Mouse (Mus musculus): ENCODE data around the gene Cnep1r1. TPM values are rescaled to one million over a fixed set of nuclear protein-coding genes. Genes with fewer than 3 reads are reported as not detected.
A peak's percentile ranks its signal among the peaks of the same experiment; 100 is the strongest.

The Cnep1r1 gene
- total RNA-seq (2014; fragmentation: Nextera tagmentation): 42.8 and 61.3 TPM in 2 replicates
- total RNA-seq (2017): 16.0 and 16.6 TPM in 2 replicates

GRCm38 (mm10) chr8:88118456-88119036 is at the start of gene Cnep1r1:
TSS of gene Cnep1r1 (plus strand) at chr8:88118769.
- ATAC-seq (replicated peaks; ENCODE audit: low FRiP score, low TSS enrichment, poor library complexity, severe bottlenecking): peak; percentile 99

GRCm38 (mm10) chr8:88082183-88082582 is 36.4 kb upstream of the Cnep1r1 start:
- ATAC-seq (replicated peaks; ENCODE audit: low FRiP score, low TSS enrichment, poor library complexity, severe bottlenecking): no peak

GRCm38 (mm10) chr8:88088006-88088405 is 30.6 kb upstream of the Cnep1r1 start:
- ATAC-seq (replicated peaks; ENCODE audit: low FRiP score, low TSS enrichment, poor library complexity, severe bottlenecking): no peak

- no peak for ATAC-seq (replicated peaks; ENCODE audit: low FRiP score, low TSS enrichment, poor library complexity, severe bottlenecking)
Observed at GRCm38 (mm10) chr8:88091661-88092060, 26.9 kb upstream of the Cnep1r1 start.

- no peak for ATAC-seq (replicated peaks; ENCODE audit: low FRiP score, low TSS enrichment, poor library complexity, severe bottlenecking)
Observed at GRCm38 (mm10) chr8:88093367-88093766, 25.2 kb upstream of the Cnep1r1 start.

GRCm38 (mm10) chr8:88098856-88099255 is 19.7 kb upstream of the Cnep1r1 start:
- no peak for ATAC-seq (replicated peaks; ENCODE audit: low FRiP score, low TSS enrichment, poor library complexity, severe bottlenecking)

GRCm38 (mm10) chr8:88099526-88099925 is 19.0 kb upstream of the Cnep1r1 start:
- peak; percentile 82 for ATAC-seq (replicated peaks; ENCODE audit: low FRiP score, low TSS enrichment, poor library complexity, severe bottlenecking)

- ATAC-seq (replicated peaks; ENCODE audit: low FRiP score, low TSS enrichment, poor library complexity, severe bottlenecking): no peak
Observed at GRCm38 (mm10) chr8:88109241-88109640, 9.3 kb upstream of the Cnep1r1 start.

GRCm38 (mm10) chr8:88119076-88119475 is 507 bp downstream of the Cnep1r1 start:
- peak; percentile 64 for ATAC-seq (replicated peaks; ENCODE audit: low FRiP score, low TSS enrichment, poor library complexity, severe bottlenecking)

- peak; percentile 75 for ATAC-seq (replicated peaks; ENCODE audit: low FRiP score, low TSS enrichment, poor library complexity, severe bottlenecking)
Observed at GRCm38 (mm10) chr8:88124850-88125249, 6.3 kb downstream of the Cnep1r1 start.

- ATAC-seq (replicated peaks; ENCODE audit: low FRiP score, low TSS enrichment, poor library complexity, severe bottlenecking): 0 out of 2 replicates have a peak, but pooled peaks have one; percentile 27
Observed at GRCm38 (mm10) chr8:88129397-88129796, 10.8 kb downstream of the Cnep1r1 start.

GRCm38 (mm10) chr8:88130754-88131317 is 12.3 kb downstream of the Cnep1r1 start:
- ATAC-seq (replicated peaks; ENCODE audit: low FRiP score, low TSS enrichment, poor library complexity, severe bottlenecking): no peak

- peak; percentile 93 for ATAC-seq (replicated peaks; ENCODE audit: low FRiP score, low TSS enrichment, poor library complexity, severe bottlenecking)
Observed at GRCm38 (mm10) chr8:88137748-88138484, 19.3 kb downstream of the Cnep1r1 start, which contains the start of gene Heatr3. TSS of gene Heatr3 (plus strand) at chr8:88137855.

GRCm38 (mm10) chr8:88139256-88139655 is 20.7 kb downstream of the Cnep1r1 start:
- ATAC-seq (replicated peaks; ENCODE audit: low FRiP score, low TSS enrichment, poor library complexity, severe bottlenecking): no peak

GRCm38 (mm10) chr8:88141629-88142028 is 23.1 kb downstream of the Cnep1r1 start:
- ATAC-seq (replicated peaks; ENCODE audit: low FRiP score, low TSS enrichment, poor library complexity, severe bottlenecking): no peak

GRCm38 (mm10) chr8:88144041-88144440 is 25.5 kb downstream of the Cnep1r1 start:
- ATAC-seq (replicated peaks; ENCODE audit: low FRiP score, low TSS enrichment, poor library complexity, severe bottlenecking): no peak

- no peak for ATAC-seq (replicated peaks; ENCODE audit: low FRiP score, low TSS enrichment, poor library complexity, severe bottlenecking)
Observed at GRCm38 (mm10) chr8:88150910-88151371, 32.4 kb downstream of the Cnep1r1 start.

- no peak for ATAC-seq (replicated peaks; ENCODE audit: low FRiP score, low TSS enrichment, poor library complexity, severe bottlenecking)
Observed at GRCm38 (mm10) chr8:88160237-88160995, 41.8 kb downstream of the Cnep1r1 start.

- ATAC-seq (replicated peaks; ENCODE audit: low FRiP score, low TSS enrichment, poor library complexity, severe bottlenecking): peak; percentile 87
Observed at GRCm38 (mm10) chr8:88161439-88161838, 42.9 kb downstream of the Cnep1r1 start.

- no peak for ATAC-seq (replicated peaks; ENCODE audit: low FRiP score, low TSS enrichment, poor library complexity, severe bottlenecking)
Observed at GRCm38 (mm10) chr8:88175264-88175663, 56.7 kb downstream of the Cnep1r1 start.
